Mouse (Mus musculus) right cerebral cortex, postnatal 4 days (tissue): ENCODE measurements around the gene Mycbp2.

Source experiments
- DNase-seq: peaks from one replicate; pipeline ENCODE4 v3.0.0-alpha.2; 2022

Mycbp2 gene

DNA sequence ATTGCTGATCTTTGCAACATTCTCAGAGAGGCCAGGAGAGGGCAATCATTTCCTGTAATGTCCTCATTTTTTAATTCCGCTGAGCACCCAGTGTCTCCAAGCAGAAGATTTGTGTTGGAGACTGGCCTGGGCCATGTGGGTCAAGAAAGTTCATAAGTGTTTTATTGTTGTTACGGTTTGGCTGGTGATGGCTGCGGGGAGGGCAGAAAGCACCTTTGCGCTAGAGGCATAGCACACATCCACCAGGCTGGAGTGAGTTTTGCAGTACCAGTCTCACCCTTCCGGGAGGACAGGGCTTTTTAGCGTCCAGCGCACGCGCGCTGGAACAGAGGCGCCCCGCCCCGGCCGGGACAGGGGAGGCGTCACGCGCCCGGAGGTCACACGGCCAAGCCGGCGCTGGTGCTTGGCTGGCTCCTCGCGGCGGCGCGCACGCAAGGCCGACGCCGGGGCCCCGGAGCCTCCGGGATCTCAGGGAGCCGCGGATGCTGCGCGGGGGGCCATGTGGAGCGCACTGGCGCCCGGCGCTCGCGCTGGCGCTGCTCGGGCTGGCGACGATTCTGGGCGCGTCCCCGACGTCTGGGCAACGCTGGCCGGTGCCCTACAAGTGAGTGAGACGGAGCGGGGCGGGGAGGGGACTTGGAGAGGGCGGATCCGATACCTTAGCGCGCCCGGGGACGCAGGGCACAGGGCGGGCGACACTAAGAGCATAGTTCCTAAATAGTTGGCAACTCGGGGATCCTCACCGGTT lies 276.6 kb downstream of the Mycbp2 start, which contains the start of gene Cln5:
Gene Cln5 (plus strand): TSS at position 353 of the 748 bp plus-strand sequence.
- DNase-seq, result peak; percentile 82

DNA sequence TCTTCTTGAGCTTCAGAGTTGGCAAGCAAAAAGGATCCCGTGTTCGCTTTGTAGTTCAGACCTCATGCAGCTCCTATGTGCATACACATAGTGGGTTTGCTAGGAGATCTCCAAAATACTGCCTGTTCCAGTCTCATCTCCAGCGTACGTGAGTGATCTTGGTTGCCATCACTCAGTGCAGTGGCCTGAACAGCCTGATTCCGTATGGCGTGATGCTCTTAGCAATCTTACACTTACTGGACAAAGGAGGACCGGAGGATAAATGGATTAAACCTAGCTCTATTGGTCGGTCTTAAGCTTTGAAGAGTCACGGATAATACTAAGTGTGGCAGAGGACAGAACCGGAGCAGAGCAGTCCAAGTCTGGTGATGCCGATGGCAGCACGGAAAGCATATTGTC lies 277.1 kb downstream of the Mycbp2 start:
- no peak for DNase-seq

DNA sequence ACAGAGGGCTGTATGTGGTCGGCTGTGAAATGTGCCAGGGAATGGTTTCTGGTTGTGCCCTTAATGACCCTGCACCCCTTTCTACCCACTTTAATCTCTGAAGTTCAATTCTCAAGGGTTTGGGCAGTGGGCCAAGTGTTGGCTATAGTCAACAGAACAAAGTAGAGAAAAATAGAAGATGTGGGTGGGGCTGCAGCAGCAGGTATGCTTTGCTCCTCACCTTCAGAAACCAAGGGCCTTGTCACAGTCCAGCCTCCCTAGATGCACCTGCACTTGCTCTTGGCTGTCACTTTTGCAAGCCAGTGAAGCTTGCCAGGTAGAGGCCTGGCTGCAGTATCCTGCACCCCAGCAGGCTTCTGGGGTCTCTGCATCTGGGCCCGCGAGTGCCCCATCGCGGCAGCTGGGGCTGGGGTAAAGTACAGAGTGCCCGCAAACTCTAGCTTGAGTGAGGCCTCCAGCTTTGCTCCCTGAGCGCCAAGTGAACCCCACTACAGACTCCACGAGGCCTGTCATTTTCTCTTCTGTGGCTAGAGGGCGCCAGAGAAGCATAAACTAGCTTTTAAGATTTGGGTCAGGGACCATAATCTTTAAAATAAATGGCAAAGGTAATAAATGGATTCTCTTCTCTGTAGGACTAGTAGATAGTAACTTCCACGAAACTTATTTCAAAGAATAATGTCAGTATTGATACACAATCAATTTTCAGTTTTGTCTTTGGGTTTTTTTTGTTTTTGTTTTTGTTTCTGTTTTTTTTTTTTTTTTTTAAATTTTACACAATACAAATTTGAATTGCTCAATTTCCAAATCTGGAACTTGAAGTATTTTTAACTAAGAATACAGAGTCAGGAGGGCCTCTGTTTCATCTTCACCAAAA lies 281.1 kb downstream of the Mycbp2 start:
- peak; percentile 75 for DNase-seq
